Mouse (Mus musculus) G1E (cell line): ENCODE measurements around the gene Siae. TPM values are rescaled to one million over a fixed set of nuclear protein-coding genes. Genes with fewer than 3 reads are reported as not detected.

Source experiments
- ATAC-seq: 2 replicates; pipeline ENCODE4 v1.8.0; 2016; ENCODE audit warnings: mild to moderate bottlenecking; ENCODE audit not compliant: insufficient number of reproducible peaks, poor library complexity, low FRiP score, severe bottlenecking; ENCODE audit errors: extremely low read depth
- DNase-seq: peaks from one replicate; pipeline ENCODE4 v3.0.0; 2012; ENCODE audit warnings: low spot score
- H3K27me3 ChIP-seq: 2 replicates; pipeline ENCODE4 v1.6.1; 2012; ENCODE audit warnings: mild to moderate bottlenecking, low read length, inconsistent platforms; ENCODE audit not compliant: insufficient read depth
- H3K36me3 ChIP-seq: replicated peaks from 2 replicates; pipeline ENCODE3; 2012; ENCODE audit warnings: mild to moderate bottlenecking, inconsistent platforms
- H3K4me1 ChIP-seq: 2 replicates; pipeline ENCODE4 v1.6.1; 2012; ENCODE audit warnings: low read depth, low read length, inconsistent platforms, mixed read lengths; ENCODE audit not compliant: insufficient read depth
- H3K4me3 ChIP-seq: 2 replicates; pipeline ENCODE4 v1.5.1; 2012; ENCODE audit warnings: low read depth, mild to moderate bottlenecking, inconsistent platforms, low read length, moderate library complexity, mixed read lengths
- H3K9me3 ChIP-seq: replicated peaks from 2 replicates; pipeline ENCODE4 v1.6.1; 2012; ENCODE audit warnings: inconsistent platforms
- CTCF ChIP-seq: IDR thresholded peaks from 2 replicates; pipeline ENCODE4 v1.5.1; 2012; ENCODE audit warnings: low read depth, low read length, inconsistent platforms, mixed read lengths
- GATA1 ChIP-seq: IDR thresholded peaks from 2 replicates; pipeline ENCODE4 v1.6.1; 2012; ENCODE audit warnings: borderline replicate concordance, low read length, inconsistent platforms, mixed read lengths
- GATA2 ChIP-seq: IDR thresholded peaks from 2 replicates; pipeline ENCODE4 v1.6.1; 2012; ENCODE audit warnings: low read depth, low read length, inconsistent platforms, borderline replicate concordance
- POLR2AphosphoS5 ChIP-seq: IDR thresholded peaks from 2 replicates; pipeline ENCODE4 v1.6.1; 2012; ENCODE audit warnings: low read depth, low read length, inconsistent platforms; ENCODE audit not compliant: insufficient replicate concordance
- TAL1 ChIP-seq: conservative IDR thresholded peaks from 2 replicates; pipeline ENCODE4 v1.6.1; 2012; ENCODE audit warnings: low read depth, low read length, inconsistent platforms, mixed read lengths
- polyA plus RNA-seq: library from polyadenylated mRNA; stranded (reverse); fragments of >175 nt; gene quantifications from 2 replicates; pipeline ENCODE4 v1.2.3, GENCODE M21; 2012
- total RNA-seq, 2 experiments: library from RNA; stranded (forward) in 1 of 2; stranded (reverse) in 1 of 2; fragments of 200-1000 nt in 1 of 2; fragments of >200 nt in 1 of 2; fragmentation: Nextera tagmentation in 1 of 2; gene quantifications; 2 replicates each; pipeline ENCODE4 v1.2.3; 2014 to 2017

The Siae gene
- total and polyA plus RNA-seq, 3 experiments: 1.9 to 98.8 (median 44.5) TPM

DNA sequence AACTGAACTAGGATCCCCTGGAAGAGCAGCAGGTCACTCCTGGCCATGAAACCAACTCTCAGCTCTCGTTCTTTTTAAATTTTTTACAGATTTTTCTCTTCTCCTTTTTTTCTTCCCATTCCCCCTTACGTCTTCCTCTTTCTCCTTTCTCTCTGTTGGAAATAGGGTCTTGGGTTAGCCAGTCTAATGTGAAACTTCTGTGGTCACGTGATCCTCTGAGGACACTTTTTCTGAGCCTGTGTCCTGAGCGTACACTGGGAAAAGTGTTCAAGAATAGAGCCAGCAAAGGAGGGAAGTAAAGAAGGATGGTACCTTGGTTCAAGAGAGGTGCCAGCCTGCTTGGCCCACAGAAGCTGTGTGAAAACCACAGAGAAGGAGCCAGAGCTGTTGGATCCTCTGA lies 34.9 kb downstream of the Siae start:
- ATAC-seq: no peak

DNA sequence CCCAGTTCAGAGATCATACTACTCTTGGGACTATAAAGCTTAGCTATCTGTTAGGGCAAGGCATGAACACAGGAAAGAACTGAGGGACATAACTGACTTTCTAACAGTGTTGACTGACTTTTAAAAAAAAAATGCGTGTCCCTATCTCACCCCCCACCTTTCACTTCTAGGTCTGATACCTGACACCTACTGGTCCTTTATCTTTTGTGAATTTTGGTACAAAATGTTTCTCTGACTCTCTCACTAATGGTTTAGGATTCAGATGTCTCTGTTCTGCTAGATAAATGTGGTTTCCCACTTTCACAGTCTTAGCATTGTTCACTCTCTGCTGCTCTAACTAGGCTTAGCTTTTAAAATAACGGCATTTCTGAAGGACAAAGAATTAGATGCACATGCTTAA lies 36.5 kb downstream of the Siae start:
- no peak for DNase-seq
- Histone ChIP-seq H3K4me3 (no peak overlapping the region), H3K4me1 (peaks cover 53% of the 10 kb centered on the region), H3K36me3 (no peaks in the 10 kb centered on the region), H3K9me3 (peaks cover 5% of the 10 kb centered on the region), H3K27me3 (no peaks in the 10 kb centered on the region)
- TF ChIP-seq TAL1 (peak; percentile 58), GATA1 (no peak)
- ATAC-seq: peak; percentile 69

More for the DNA sequence above, 34.9 kb downstream of the Siae start:
- H3K4me1 ChIP-seq: peaks cover 45% of the 10 kb centered on the region
- H3K4me3 ChIP-seq: no peak overlapping the region
- H3K36me3 ChIP-seq: no peaks in the 10 kb centered on the region
- H3K27me3 ChIP-seq: no peaks in the 10 kb centered on the region
- no peak for DNase-seq
- peaks cover 5% of the 10 kb centered on the region for H3K9me3 ChIP-seq
- TF ChIP-seq GATA2 (no peak), POLR2AphosphoS5 (no peak), TAL1 (no peak), CTCF (no peak), GATA1 (no peak)

DNA sequence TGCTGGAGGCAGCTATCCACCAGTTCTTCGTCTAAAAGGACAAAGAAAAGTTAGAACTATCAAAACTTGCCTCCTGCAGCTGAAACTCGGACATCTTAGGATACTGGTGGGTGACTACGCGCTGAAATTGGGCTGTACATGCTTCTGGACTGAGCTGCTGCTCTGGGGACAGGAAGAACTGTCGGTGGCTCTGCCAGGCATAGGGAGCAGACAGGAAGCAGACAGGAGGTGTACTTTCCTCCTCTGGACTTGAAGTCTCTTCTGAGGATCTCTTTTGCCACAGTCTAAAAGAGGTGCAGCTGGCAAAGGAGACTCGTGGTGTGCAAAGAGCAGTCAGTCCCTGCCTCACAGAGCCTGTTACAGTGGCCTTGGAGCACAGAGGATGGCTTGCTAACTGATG lies 37.1 kb downstream of the Siae start:
- ATAC-seq: no peak
- Histone ChIP-seq H3K4me1 (peaks cover 54% of the 10 kb centered on the region), H3K27me3 (no peaks in the 10 kb centered on the region), H3K36me3 (no peaks in the 10 kb centered on the region), H3K9me3 (peaks cover 5% of the 10 kb centered on the region), H3K4me3 (peak overlapping the region; percentile 5; the same call in 1 of the 2 replicates)
- TF ChIP-seq GATA2 (no peak), GATA1 (no peak), TAL1 (no peak), CTCF (no peak), POLR2AphosphoS5 (no peak)
- DNase-seq: no peak

DNA sequence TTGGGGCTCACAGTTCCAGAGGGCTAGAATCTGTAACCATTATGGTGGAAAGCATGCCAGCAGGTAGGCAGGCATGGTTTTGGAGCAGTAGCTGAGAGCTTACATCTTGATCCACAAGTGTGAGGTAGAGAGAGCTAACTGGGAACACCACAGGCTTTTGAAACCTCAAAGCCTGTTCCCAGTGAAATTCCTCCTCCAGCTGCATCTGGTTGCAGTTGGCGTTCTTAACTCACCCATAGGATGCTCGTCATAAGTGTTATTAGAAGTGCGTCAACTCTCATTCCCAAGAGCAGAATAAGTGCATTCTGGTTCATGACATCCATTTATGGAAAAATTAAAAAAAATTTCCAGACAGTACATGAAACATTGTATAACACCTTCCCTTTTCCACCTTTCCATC lies 38.2 kb downstream of the Siae start:
- H3K9me3 ChIP-seq: peaks cover 5% of the 10 kb centered on the region
- ATAC-seq (no peak), DNase-seq (no peak)
- no peak overlapping the region for H3K4me3 ChIP-seq
- TF ChIP-seq CTCF (no peak), GATA2 (no peak), POLR2AphosphoS5 (no peak), TAL1 (no peak), GATA1 (no peak)
- H3K36me3 ChIP-seq: no peaks in the 10 kb centered on the region
- peaks cover 58% of the 10 kb centered on the region for H3K4me1 ChIP-seq
- no peaks in the 10 kb centered on the region for H3K27me3 ChIP-seq

DNA sequence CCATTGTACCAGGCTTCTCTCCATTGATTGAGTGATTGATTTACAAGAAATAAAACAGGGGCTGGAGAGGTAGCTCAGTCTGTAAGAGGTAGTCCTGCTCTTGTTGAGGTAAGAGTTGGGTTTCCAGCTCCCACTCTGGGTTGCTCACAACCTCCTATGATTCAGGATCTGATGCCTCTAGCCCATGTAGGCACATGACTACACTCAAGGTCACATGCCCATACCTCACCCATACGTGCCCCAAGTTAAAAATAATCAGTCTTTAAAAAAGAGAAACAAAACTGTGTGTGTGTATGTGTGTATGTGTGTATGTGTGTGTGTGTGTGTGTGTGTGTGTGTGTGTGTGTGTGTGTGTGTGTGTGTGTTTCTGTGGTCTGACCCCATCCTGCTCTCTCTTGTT lies 40.1 kb downstream of the Siae start:
- H3K4me3 ChIP-seq: no peak overlapping the region
- H3K36me3 ChIP-seq: no peaks in the 10 kb centered on the region
- peaks cover 5% of the 10 kb centered on the region for H3K9me3 ChIP-seq
- peaks cover 62% of the 10 kb centered on the region for H3K4me1 ChIP-seq
- TF ChIP-seq CTCF (no peak), GATA1 (no peak), GATA2 (no peak), TAL1 (no peak), POLR2AphosphoS5 (no peak)
- H3K27me3 ChIP-seq: no peaks in the 10 kb centered on the region
- DNase-seq (no peak), ATAC-seq (no peak)

DNA sequence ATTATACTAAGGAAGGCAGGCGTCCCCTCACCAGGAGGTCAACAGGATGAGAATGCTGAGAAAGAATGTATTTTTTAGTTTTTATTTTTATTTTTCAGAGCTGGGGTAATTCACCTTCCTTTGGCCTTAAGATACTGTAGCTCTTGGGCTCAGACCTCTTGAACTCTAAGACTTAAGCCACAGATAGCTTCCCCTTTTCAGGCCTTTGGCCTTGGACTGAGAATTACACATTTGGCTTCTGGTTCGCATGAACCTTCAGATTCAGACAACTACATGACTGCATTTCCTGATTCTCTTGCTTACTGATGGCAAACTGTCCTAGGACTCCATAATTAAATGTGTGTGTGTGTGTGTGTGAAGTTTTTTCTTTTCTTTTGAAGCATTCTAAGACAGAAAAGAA lies 43.1 kb downstream of the Siae start:
- peaks cover 45% of the 10 kb centered on the region for H3K4me1 ChIP-seq
- H3K27me3 ChIP-seq: no peaks in the 10 kb centered on the region
- ATAC-seq: no peak
- DNase-seq: no peak
- TF ChIP-seq POLR2AphosphoS5: no peak
- TF ChIP-seq TAL1: no peak
- TF ChIP-seq GATA1: no peak
- no peak for TF ChIP-seq CTCF
- TF ChIP-seq GATA2: no peak
- H3K4me3 ChIP-seq: no peak overlapping the region
- no peaks in the 10 kb centered on the region for H3K36me3 ChIP-seq
- no peaks in the 10 kb centered on the region for H3K9me3 ChIP-seq
